Mouse (Mus musculus): ENCODE data around the gene Vipr1.

- TF ChIP-seq CTCF (IDR thresholded peaks at IDR 0.05; ENCODE audit: control insufficient read depth, insufficient read depth, low read length) (no peak), POLR2A (IDR thresholded peaks at IDR 0.05; ENCODE audit: borderline replicate concordance, control insufficient read depth, low read depth, low read length) (no peak)
Measured at GRCm38 (mm10) chr9:121675556-121675955, 33.0 kb downstream of the Vipr1 start.

All from bone marrow, adult 2 months (tissue).